Mouse (Mus musculus) mesoderm, embryonic 11.5 days (tissue): ENCODE results near the gene Gm44973.

ENCODE experiments used
- DNase-seq: peaks from one replicate; pipeline ENCODE4 v3.0.0-alpha.2; 2012; ENCODE audit warnings: low read depth, low spot score

The Gm44973 gene

DNA sequence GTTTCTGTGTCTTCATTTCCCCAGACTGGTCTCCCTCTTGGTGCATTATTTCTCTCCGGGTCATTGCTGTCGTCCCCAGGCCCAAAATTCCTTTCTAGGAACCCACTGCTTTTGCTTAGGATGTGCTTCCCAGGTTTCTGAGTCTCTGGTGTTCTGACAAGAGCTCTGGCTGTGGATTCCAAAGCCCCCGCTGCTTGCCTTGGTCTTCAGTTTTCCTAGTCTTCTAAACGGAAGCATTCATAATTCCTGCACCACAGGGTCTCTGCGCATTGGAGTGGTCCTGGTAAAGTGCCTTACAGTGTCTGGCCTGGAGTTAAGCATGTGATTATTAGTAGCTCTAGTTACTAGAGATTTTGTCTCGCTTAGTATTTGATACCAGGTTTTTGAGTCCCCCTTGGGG, 65.5 kb downstream of the Gm44973 start:
- DNase-seq: peak; percentile 42

- DNase-seq: no peak
Measured at GRCm38 (mm10) chr7:5081241-5081640, 65.9 kb downstream of the Gm44973 start.

DNA sequence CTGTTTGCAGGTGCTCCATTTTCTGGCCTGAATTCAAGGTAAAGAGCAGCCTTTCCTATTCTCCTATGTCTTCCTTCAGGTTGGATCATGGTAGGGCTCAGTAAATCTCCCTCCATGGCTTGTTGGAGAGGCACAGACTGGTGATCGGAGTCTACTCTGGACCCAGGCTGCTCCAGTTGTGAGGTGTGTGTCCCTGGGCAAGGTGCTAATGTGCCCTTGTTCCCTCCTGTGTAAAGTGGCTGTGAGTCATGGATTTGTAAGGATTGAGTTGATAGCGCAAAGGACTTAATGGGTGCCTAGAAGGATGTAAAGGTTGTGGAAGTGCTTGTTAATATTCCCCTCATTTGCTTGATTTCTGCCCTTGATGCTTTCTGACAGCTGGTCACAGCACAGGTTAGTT, 66.6 kb downstream of the Gm44973 start:
- no peak for DNase-seq
